Mouse (Mus musculus) ES-E14 (cell line): ENCODE measurements around the gene 5830473C10Rik.

Experiments used
- CHD2 ChIP-seq: IDR thresholded peaks from 2 replicates; pipeline ENCODE4 v1.6.1; 2014; ENCODE audit warnings: mild to moderate bottlenecking, low read depth, low read length, inconsistent platforms
- HCFC1 ChIP-seq: IDR thresholded peaks from 2 replicates; pipeline ENCODE4 v1.6.1; 2012; ENCODE audit warnings: low read length, inconsistent platforms, borderline replicate concordance; ENCODE audit not compliant: insufficient read depth
- MAFK ChIP-seq: IDR thresholded peaks from 2 replicates; pipeline ENCODE4 v1.6.1; 2014; ENCODE audit warnings: mild to moderate bottlenecking, low read depth, low read length, inconsistent platforms; ENCODE audit not compliant: insufficient read depth
- ZC3H11A ChIP-seq: IDR thresholded peaks from 2 replicates; pipeline ENCODE4 v1.6.1; 2012; ENCODE audit warnings: low read depth, mild to moderate bottlenecking, inconsistent platforms, low read length, borderline replicate concordance
- ZNF384 ChIP-seq: IDR thresholded peaks from 2 replicates; pipeline ENCODE4 v1.6.1; 2012; ENCODE audit warnings: low read depth, low read length, inconsistent platforms

DNA sequence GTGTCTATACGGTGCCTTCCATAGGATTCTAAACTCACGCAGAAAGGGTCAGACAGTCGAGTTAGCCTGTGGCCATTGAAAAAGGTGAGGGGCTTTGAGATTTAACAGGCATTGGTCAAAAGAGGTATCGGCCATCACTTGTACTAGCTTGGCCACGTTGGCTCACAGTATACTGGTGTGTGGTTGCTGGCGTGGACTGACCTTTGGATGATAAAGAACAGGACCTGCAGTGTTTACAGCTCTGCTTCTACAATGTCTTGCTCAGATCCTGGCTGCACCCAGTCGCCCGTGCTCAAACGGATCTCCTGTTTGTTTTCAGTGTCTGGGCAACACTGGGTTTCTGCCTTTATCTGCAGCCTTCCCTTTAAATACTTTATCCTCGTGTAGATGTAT, 80.3 kb downstream of the 5830473C10Rik start:
- TF ChIP-seq ZC3H11A: no peak
- TF ChIP-seq MAFK: no peak
- TF ChIP-seq CHD2: no peak
- no peak for TF ChIP-seq ZNF384
- TF ChIP-seq HCFC1: no peak
